ENCODE assay signal across 8 mouse cellular contexts in the genomic region with DNA sequence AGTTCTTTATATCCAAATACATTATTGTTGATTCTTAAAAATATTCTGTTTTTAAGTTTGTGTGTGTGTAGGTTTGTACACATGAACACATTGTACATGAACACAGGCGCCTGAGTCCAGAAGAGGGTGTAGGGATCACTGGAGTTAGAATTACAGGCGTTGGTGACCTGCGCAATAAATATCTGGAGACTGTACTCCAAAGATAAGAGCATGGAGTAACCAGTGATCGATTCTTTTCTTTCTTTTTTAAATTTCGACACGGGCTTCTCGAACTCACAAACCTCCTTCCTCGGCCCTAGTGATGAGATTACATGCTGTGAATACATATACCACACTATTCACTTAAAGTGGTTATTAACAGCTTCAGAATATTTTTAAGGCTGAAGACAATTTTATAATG. TPM values are rescaled to one million over a fixed set of nuclear protein-coding genes. Genes with fewer than 3 reads are reported as not detected.
DNase-seq lines count a peak whose midpoint lies in the region; ATAC-seq and TF ChIP-seq lines count a peak whose summit lies in the region.

No protein-coding gene starts in this region.

- no peak overlapping the region for H3K27ac ChIP-seq in heart, adult 2 months
- peak overlapping the region; percentile 82; the same call in 1 of the 2 replicates for H3K27ac ChIP-seq in embryonic facial prominence, embryonic 10.5 days (replicated peaks)
- no peak overlapping the region for H3K27ac ChIP-seq in hindbrain, embryonic 15.5 days (replicated peaks)
- H3K27ac ChIP-seq in midbrain, embryonic 11.5 days (ENCODE audit: low read depth, low read length) = no peak overlapping the region

- TF ChIP-seq EP300 in heart, adult 2 months (IDR thresholded peaks at IDR 0.05; ENCODE audit: insufficient read depth, low read depth, low read length) = no peak

- H3K4me2 ChIP-seq in hindbrain, embryonic 15.5 days = peak overlapping the region; percentile 79
- peak overlapping the region; percentile 94 for H3K4me2 ChIP-seq in midbrain, embryonic 11.5 days

- peak overlapping the region; percentile 60 for H3K4me3 ChIP-seq in heart, adult 2 months
- H3K4me3 ChIP-seq in embryonic facial prominence, embryonic 10.5 days = peak overlapping the region; percentile 72
- H3K4me3 ChIP-seq in hindbrain, embryonic 15.5 days = peak overlapping the region; percentile 60; the same call in 1 of the 2 replicates
- H3K4me3 ChIP-seq in midbrain, embryonic 11.5 days (ENCODE audit: low read depth, low read length) = no peak overlapping the region

- H3K4me1 ChIP-seq in heart, adult 2 months (ENCODE audit: control insufficient read depth, insufficient read depth, low read length) = peaks cover 1% of the 10 kb centered on the region
- H3K4me1 ChIP-seq in embryonic facial prominence, embryonic 10.5 days = peaks cover 6% of the 10 kb centered on the region
- peaks cover 8% of the 10 kb centered on the region; the same call in 1 of the 2 replicates for H3K4me1 ChIP-seq in hindbrain, embryonic 15.5 days (replicated peaks)
- H3K4me1 ChIP-seq in midbrain, embryonic 11.5 days (ENCODE audit: control insufficient read depth, insufficient read depth, low read length) = peaks cover 5% of the 10 kb centered on the region

- DNase-seq in heart, adult 2 months = no peak
- DNase-seq in heart, adult 9 months (ENCODE audit: low spot score in 2 of 2) = no peak
- DNase-seq in embryonic facial prominence, embryonic 10.5 days (ENCODE audit: low spot score) = no peak
- DNase-seq in midbrain, embryonic 11.5 days (ENCODE audit: low spot score, missing footprints) = no peak
- no peak for DNase-seq in cerebellum, postnatal 14 days
- DNase-seq in frontal cortex, postnatal 10 days (ENCODE audit: low spot score in 2 of 2) = no peak
- no peak for DNase-seq in layer of hippocampus, adult 9-10 months (ENCODE audit: low spot score)

- ATAC-seq in hindbrain, embryonic 15.5 days (ENCODE audit: low FRiP score, low read depth) = no peak; the same call in 1 of the 2 replicates
- ATAC-seq in midbrain, embryonic 11.5 days (ENCODE audit: low FRiP score) = peak; percentile 22; the same call in 1 of the 2 replicates

- H3K9ac ChIP-seq in heart, adult 2 months (ENCODE audit: low read depth, low read length) = no peak overlapping the region
- no peak overlapping the region for H3K9ac ChIP-seq in hindbrain, embryonic 15.5 days
- peak overlapping the region; percentile 85; the same call in 1 of the 2 replicates for H3K9ac ChIP-seq in midbrain, embryonic 11.5 days (ENCODE audit: low read length)

- intact Hi-C loops in heart, adult 2 months (cut with DNase I) = no loop called here

- no peaks in the 10 kb centered on the region for H3K79me2 ChIP-seq in heart, adult 2 months (replicated peaks; ENCODE audit: control insufficient read depth, insufficient read depth, low read length)

- no peaks in the 10 kb centered on the region for H3K36me3 ChIP-seq in heart, adult 2 months (ENCODE audit: control insufficient read depth, insufficient read depth, low read length)
- H3K36me3 ChIP-seq in embryonic facial prominence, embryonic 10.5 days (replicated peaks) = no peaks in the 10 kb centered on the region; the same call in 1 of the 2 replicates
- H3K36me3 ChIP-seq in hindbrain, embryonic 15.5 days = no peaks in the 10 kb centered on the region
- no peaks in the 10 kb centered on the region for H3K36me3 ChIP-seq in midbrain, embryonic 11.5 days (ENCODE audit: control insufficient read depth, insufficient read depth, low read length)

- no peaks in the 10 kb centered on the region; the same call in 1 of the 2 replicates for H3K27me3 ChIP-seq in heart, adult 2 months (ENCODE audit: control insufficient read depth, insufficient read depth, low read length)
- no peaks in the 10 kb centered on the region for H3K27me3 ChIP-seq in embryonic facial prominence, embryonic 10.5 days (replicated peaks; ENCODE audit: low read depth, poor library complexity, severe bottlenecking)
- no peaks in the 10 kb centered on the region for H3K27me3 ChIP-seq in hindbrain, embryonic 15.5 days
- no peaks in the 10 kb centered on the region for H3K27me3 ChIP-seq in midbrain, embryonic 11.5 days (ENCODE audit: control insufficient read depth, insufficient read depth, low read length)

- H3K9me3 ChIP-seq in embryonic facial prominence, embryonic 10.5 days = no peaks in the 10 kb centered on the region
- H3K9me3 ChIP-seq in hindbrain, embryonic 15.5 days = no peaks in the 10 kb centered on the region
- no peaks in the 10 kb centered on the region for H3K9me3 ChIP-seq in midbrain, embryonic 11.5 days (ENCODE audit: control insufficient read depth, low read length)

- TF ChIP-seq POLR2A in heart, adult 2 months (IDR thresholded peaks at IDR 0.05; ENCODE audit: insufficient read depth, low read depth, low read length) = no peak

- WGBS in heart, adult 2 months = 75% methylated on average over 8 of the region's 8 CpGs
- 75% methylated on average over 8 of the region's 8 CpGs for WGBS in embryonic facial prominence, embryonic 10.5 days
- 79% methylated on average over 8 of the region's 8 CpGs for WGBS in hindbrain, embryonic 15.5 days
- WGBS in midbrain, embryonic 11.5 days = 76% methylated on average over 8 of the region's 8 CpGs

- no peak for TF ChIP-seq CTCF in heart, adult 2 months (IDR thresholded peaks at IDR 0.05)

RNA-seq across cellular contexts. Expression of a gene that starts 0.6 kb away (rescaled TPM):
- under 1 TPM; 0.47 to 0.64 TPM for total RNA-seq in heart, adult 2 months (2021)
- 0.09 and 0.29 TPM in 2 replicates for polyA plus RNA-seq in heart, adult 2 months (2012; rRNA removed)
- 13.1 and 13.6 TPM in 2 replicates for polyA plus RNA-seq in embryonic facial prominence, embryonic 10.5 days (2016; fragmentation: Nextera tagmentation; extraction: Ambion mirVana)
- polyA plus RNA-seq in hindbrain, embryonic 15.5 days (2015; fragmentation: Nextera tagmentation; extraction: Ambion mirVana) = 13.5 and 16.9 TPM in 2 replicates
- 11.8 and 12.5 TPM in 2 replicates for polyA plus RNA-seq in midbrain, embryonic 11.5 days (2014; fragmentation: Nextera tagmentation; extraction: Ambion mirVana)

RNA-seq across cellular contexts. Expression of a gene that starts 21.5 kb away (rescaled TPM):
- 10 to 100 TPM; 28.4 to 30.9 TPM for total RNA-seq in heart, adult 2 months (2021)
- polyA plus RNA-seq in heart, adult 2 months (2012; rRNA removed) = 23.5 and 27.8 TPM in 2 replicates
- 115 and 127 TPM in 2 replicates for polyA plus RNA-seq in embryonic facial prominence, embryonic 10.5 days (2016; fragmentation: Nextera tagmentation; extraction: Ambion mirVana)
- 133 and 137 TPM in 2 replicates for polyA plus RNA-seq in hindbrain, embryonic 15.5 days (2015; fragmentation: Nextera tagmentation; extraction: Ambion mirVana)
- polyA plus RNA-seq in midbrain, embryonic 11.5 days (2014; fragmentation: Nextera tagmentation; extraction: Ambion mirVana) = 110 and 112 TPM in 2 replicates

RNA-seq across cellular contexts. Expression of a gene that starts 37.7 kb away (rescaled TPM):
- total RNA-seq in heart, adult 2 months (2021) = 100 to 1,000 TPM; 185 to 192 TPM
- 66.1 and 95.9 TPM in 2 replicates for polyA plus RNA-seq in heart, adult 2 months (2012; rRNA removed)
- polyA plus RNA-seq in embryonic facial prominence, embryonic 10.5 days (2016; fragmentation: Nextera tagmentation; extraction: Ambion mirVana) = 874 and 878 TPM in 2 replicates
- 270 and 273 TPM in 2 replicates for polyA plus RNA-seq in hindbrain, embryonic 15.5 days (2015; fragmentation: Nextera tagmentation; extraction: Ambion mirVana)
- 723 and 735 TPM in 2 replicates for polyA plus RNA-seq in midbrain, embryonic 11.5 days (2014; fragmentation: Nextera tagmentation; extraction: Ambion mirVana)
